Mouse (Mus musculus): Measurements from ENCODE around the gene Tescl. TPM values are rescaled to one million over a fixed set of nuclear protein-coding genes. Genes with fewer than 3 reads are reported as not detected.

Gene Tescl
- total and polyA plus RNA-seq, 2 experiments from 2014 or later = 0.14 TPM; not detected in 1

GRCm38 (mm10) chr7:24343701-24344272 lies 10.1 kb upstream of the Tescl start:
- 74% methylated on average over 7 of the region's 7 CpGs for WGBS
- Histone ChIP-seq H3K4me2 (ENCODE audit: low read depth, low read length) (no peak overlapping the region), H3K4me1 (ENCODE audit: control insufficient read depth, insufficient read depth) (no peaks in the 10 kb centered on the region), H3K9ac (replicated peaks; ENCODE audit: low read depth, low read length) (no peak overlapping the region), H3K27ac (ENCODE audit: low read depth) (no peak overlapping the region), H3K27me3 (ENCODE audit: control insufficient read depth, insufficient read depth, low read length) (no peaks in the 10 kb centered on the region), H3K36me3 (replicated peaks; ENCODE audit: control insufficient read depth, insufficient read depth, low read length) (no peaks in the 10 kb centered on the region), H3K4me3 (ENCODE audit: low read depth, low read length) (no peak overlapping the region), H3K9me3 (replicated peaks; ENCODE audit: control insufficient read depth, low read length) (no peaks in the 10 kb centered on the region)
- ATAC-seq (ENCODE audit: insufficient read depth, low read depth) = no peak
- TF ChIP-seq CTCF (IDR thresholded peaks at IDR 0.05; ENCODE audit: low read depth) = no peak
- no peak for TF ChIP-seq EP300 (IDR thresholded peaks at IDR 0.05; ENCODE audit: low read depth)
- no peak for DNase-seq (ENCODE audit: low spot score)

- no peaks in the 10 kb centered on the region for H3K36me3 ChIP-seq (replicated peaks; ENCODE audit: control insufficient read depth, insufficient read depth, low read length)
- TF ChIP-seq CTCF (IDR thresholded peaks at IDR 0.05; ENCODE audit: low read depth) (no peak), EP300 (IDR thresholded peaks at IDR 0.05; ENCODE audit: low read depth) (no peak)
- H3K27me3 ChIP-seq (ENCODE audit: control insufficient read depth, insufficient read depth, low read length) = peaks cover 18% of the 10 kb centered on the region
- no peaks in the 10 kb centered on the region for H3K9me3 ChIP-seq (replicated peaks; ENCODE audit: control insufficient read depth, low read length)
- H3K9ac ChIP-seq (replicated peaks; ENCODE audit: low read depth, low read length) = no peak overlapping the region
- no peak overlapping the region for H3K4me2 ChIP-seq (ENCODE audit: low read depth, low read length)
- H3K4me3 ChIP-seq (ENCODE audit: low read depth, low read length) = no peak overlapping the region
- no peak overlapping the region for H3K27ac ChIP-seq (ENCODE audit: low read depth)
- WGBS = 33% methylated on average over 2 of the region's 2 CpGs
- H3K4me1 ChIP-seq (ENCODE audit: control insufficient read depth, insufficient read depth) = no peaks in the 10 kb centered on the region
- DNase-seq (ENCODE audit: low spot score) (no peak), ATAC-seq (ENCODE audit: insufficient read depth, low read depth) (no peak)
Measured at GRCm38 (mm10) chr7:24338241-24338640, 4.5 kb upstream of the Tescl start.

GRCm38 (mm10) chr7:24335699-24336309 lies 2.1 kb upstream of the Tescl start:
- no peaks in the 10 kb centered on the region for H3K9me3 ChIP-seq (replicated peaks; ENCODE audit: control insufficient read depth, low read length)
- no peaks in the 10 kb centered on the region for H3K36me3 ChIP-seq (replicated peaks; ENCODE audit: control insufficient read depth, insufficient read depth, low read length)
- no peak overlapping the region for H3K9ac ChIP-seq (replicated peaks; ENCODE audit: low read depth, low read length)
- H3K4me1 ChIP-seq (ENCODE audit: control insufficient read depth, insufficient read depth) = no peaks in the 10 kb centered on the region
- H3K27me3 ChIP-seq (ENCODE audit: control insufficient read depth, insufficient read depth, low read length) = peaks cover 20% of the 10 kb centered on the region
- DNase-seq (ENCODE audit: low spot score) (peak; percentile 20), ATAC-seq (ENCODE audit: insufficient read depth, low read depth) (no peak)
- H3K27ac ChIP-seq (ENCODE audit: low read depth) = no peak overlapping the region
- no peak for TF ChIP-seq EP300 (IDR thresholded peaks at IDR 0.05; ENCODE audit: low read depth)
- peak; percentile 67 for TF ChIP-seq CTCF (IDR thresholded peaks at IDR 0.05; ENCODE audit: low read depth)
- no peak overlapping the region for H3K4me3 ChIP-seq (ENCODE audit: low read depth, low read length)
- 9% methylated on average over 5 of the region's 5 CpGs for WGBS
- H3K4me2 ChIP-seq (ENCODE audit: low read depth, low read length) = no peak overlapping the region

DNA sequence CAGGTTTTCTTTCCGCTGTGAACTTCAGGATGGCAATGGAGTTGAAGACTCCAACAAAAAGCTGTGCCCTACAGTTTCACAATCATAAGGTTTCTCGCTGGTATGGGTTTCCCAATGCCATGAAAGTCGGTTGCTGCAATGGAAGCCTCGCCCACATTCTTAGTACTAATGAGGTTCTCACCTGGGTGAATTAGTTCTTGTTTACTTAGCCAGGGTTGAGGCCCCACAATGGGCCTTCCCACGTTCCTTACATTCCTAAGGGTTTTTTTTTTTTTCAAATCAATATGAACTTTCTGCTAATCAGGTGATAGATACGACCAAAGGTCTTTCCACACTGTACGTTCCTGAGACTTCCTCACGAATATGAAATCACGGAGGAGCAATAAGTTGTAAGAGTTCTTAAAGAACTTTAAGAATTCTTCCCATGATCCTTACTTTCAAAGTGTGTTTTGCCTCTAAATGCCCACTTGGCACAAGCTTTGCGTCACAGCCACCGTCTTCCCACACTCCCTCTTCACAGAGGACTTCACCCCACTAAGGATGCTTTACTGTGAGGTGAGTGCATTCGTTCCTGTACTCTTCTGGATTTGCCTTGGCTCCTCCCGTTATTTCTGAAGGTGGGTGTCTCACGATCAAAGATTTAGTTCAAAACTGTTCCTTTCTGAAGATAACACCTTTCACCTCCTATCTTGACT lies 6.3 kb downstream of the Tescl start:
- WGBS = 75% methylated on average over 14 of the region's 14 CpGs

GRCm38 (mm10) chr7:24326273-24327135 lies 7.2 kb downstream of the Tescl start:
- Histone ChIP-seq H3K27me3 (ENCODE audit: control insufficient read depth, insufficient read depth, low read length) (peaks cover 5% of the 10 kb centered on the region; the same call in 1 of the 2 replicates), H3K4me1 (ENCODE audit: control insufficient read depth, insufficient read depth) (no peaks in the 10 kb centered on the region), H3K4me3 (ENCODE audit: low read depth, low read length) (peak overlapping the region; percentile 31), H3K9me3 (replicated peaks; ENCODE audit: control insufficient read depth, low read length) (peaks cover 10% of the 10 kb centered on the region; the same call in 1 of the 2 replicates), H3K36me3 (replicated peaks; ENCODE audit: control insufficient read depth, insufficient read depth, low read length) (no peaks in the 10 kb centered on the region), H3K9ac (replicated peaks; ENCODE audit: low read depth, low read length) (no peak overlapping the region), H3K4me2 (ENCODE audit: low read depth, low read length) (peak overlapping the region; percentile 60), H3K27ac (ENCODE audit: low read depth) (no peak overlapping the region)
- ATAC-seq (ENCODE audit: insufficient read depth, low read depth) = no peak
- 49% methylated on average over 20 of the region's 20 CpGs for WGBS
- no peak for DNase-seq (ENCODE audit: low spot score)
- TF ChIP-seq CTCF (IDR thresholded peaks at IDR 0.05; ENCODE audit: low read depth) (no peak), EP300 (IDR thresholded peaks at IDR 0.05; ENCODE audit: low read depth) (no peak)

More for the DNA sequence above, 6.3 kb downstream of the Tescl start:
- H3K36me3 ChIP-seq (replicated peaks; ENCODE audit: control insufficient read depth, insufficient read depth, low read length) = no peaks in the 10 kb centered on the region
- H3K27me3 ChIP-seq (ENCODE audit: control insufficient read depth, insufficient read depth, low read length) = peaks cover 5% of the 10 kb centered on the region; the same call in 1 of the 2 replicates
- H3K9me3 ChIP-seq (replicated peaks; ENCODE audit: control insufficient read depth, low read length) = peaks cover 10% of the 10 kb centered on the region; the same call in 1 of the 2 replicates
- DNase-seq (ENCODE audit: low spot score) (no peak), ATAC-seq (ENCODE audit: insufficient read depth, low read depth) (no peak)
- H3K4me3 ChIP-seq (ENCODE audit: low read depth, low read length) = no peak overlapping the region
- TF ChIP-seq EP300 (IDR thresholded peaks at IDR 0.05; ENCODE audit: low read depth) = no peak
- TF ChIP-seq CTCF (IDR thresholded peaks at IDR 0.05; ENCODE audit: low read depth) = no peak
- no peaks in the 10 kb centered on the region for H3K4me1 ChIP-seq (ENCODE audit: control insufficient read depth, insufficient read depth)
- H3K4me2 ChIP-seq (ENCODE audit: low read depth, low read length) = no peak overlapping the region
- H3K27ac ChIP-seq (ENCODE audit: low read depth) = no peak overlapping the region
- no peak overlapping the region for H3K9ac ChIP-seq (replicated peaks; ENCODE audit: low read depth, low read length)
